Mouse (Mus musculus) cerebellum, adult 18-20 months (tissue): Measurements from ENCODE around the gene Snx22.

ENCODE experiments used
- DNase-seq, 2 experiments: peaks; one replicate each; pipeline ENCODE4 v3.0.0; 2021

Gene Snx22

GRCm38 (mm10) chr9:66068056-66068455, 1.5 kb downstream of the Snx22 start:
- no peak for DNase-seq

DNA sequence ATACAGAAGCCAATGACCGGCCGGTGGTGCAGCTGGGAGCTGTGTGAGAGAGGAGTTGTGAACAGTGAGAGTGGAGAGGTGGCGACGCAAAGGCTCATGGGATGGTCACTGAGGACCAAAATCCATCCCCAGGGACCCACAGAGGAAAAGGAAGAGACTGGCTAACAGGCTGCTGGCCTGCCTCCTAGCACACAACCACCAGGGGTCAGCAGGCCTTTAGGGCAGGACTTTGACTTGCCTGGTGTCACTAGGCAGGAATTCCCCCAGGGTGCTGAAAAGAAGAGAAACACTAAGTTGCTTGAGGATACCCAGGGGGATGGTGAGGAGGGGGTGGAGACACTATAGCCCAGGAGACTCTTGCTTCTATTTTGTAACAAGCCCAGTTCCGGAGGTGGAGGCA, 2.0 kb downstream of the Snx22 start:
- DNase-seq = no peak

DNA sequence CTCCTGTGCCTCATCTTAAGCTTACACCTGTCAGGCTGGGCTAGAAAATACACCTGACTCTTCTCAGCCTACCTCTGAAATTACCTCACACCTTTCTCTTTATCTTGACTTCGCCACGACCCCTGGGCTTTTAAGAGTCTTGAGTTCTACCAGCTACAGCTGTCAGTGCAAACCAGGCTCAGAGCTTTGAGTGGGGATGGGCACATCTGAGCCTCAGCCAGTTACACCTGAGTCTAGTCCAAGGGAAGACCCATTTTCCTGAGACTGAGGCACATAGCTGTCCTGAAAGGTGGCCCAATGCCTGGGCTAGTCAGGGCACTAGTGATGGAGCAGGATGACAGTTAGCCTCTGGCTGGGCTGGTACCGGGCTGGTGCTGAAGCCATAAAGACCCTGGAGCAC, 2.7 kb downstream of the Snx22 start:
- no peak for DNase-seq

DNA sequence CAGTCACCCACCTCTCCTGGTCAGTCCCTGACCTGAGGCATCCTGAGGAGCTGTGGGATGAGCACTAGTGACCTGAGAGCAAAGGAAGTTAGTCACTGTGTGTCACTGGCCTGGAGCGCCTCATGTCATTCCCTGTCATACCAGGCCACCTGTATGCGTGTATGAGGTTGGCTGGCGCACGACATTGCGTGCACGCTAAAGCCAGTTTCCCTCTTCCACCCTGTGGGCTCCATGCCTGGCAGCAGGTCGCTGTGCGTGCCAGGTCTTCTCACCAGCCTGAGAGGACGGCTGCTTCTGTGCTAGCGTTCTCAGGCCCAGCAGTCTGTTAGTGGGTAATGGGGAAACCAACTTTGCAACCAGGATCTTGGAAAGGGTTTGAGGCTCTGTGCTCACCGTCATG, 5.2 kb downstream of the Snx22 start:
- no peak for DNase-seq

GRCm38 (mm10) chr9:66063446-66063845, 6.1 kb downstream of the Snx22 start:
- DNase-seq = no peak

GRCm38 (mm10) chr9:66061656-66062055, 7.9 kb downstream of the Snx22 start:
- DNase-seq = no peak

DNA sequence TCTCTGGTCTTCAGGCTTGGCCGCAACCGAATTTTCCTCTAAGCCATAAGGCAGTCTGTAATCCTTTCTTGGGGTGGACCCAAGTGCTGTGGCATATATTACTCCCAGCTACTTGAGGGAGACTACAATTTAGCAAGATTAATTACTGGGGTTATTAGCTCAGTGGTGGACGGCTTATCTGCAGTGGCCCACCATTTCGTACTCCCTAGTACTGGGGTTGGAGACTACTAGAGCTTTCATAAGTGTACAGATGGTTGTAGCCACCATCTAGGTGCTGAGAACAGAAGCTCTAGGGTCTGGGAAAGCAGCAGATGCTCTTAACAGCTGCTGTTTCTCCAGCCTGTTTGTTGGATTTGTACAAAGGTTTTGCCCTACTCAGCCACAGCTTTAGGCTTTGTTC, 8.5 kb downstream of the Snx22 start:
- no peak for DNase-seq

DNA sequence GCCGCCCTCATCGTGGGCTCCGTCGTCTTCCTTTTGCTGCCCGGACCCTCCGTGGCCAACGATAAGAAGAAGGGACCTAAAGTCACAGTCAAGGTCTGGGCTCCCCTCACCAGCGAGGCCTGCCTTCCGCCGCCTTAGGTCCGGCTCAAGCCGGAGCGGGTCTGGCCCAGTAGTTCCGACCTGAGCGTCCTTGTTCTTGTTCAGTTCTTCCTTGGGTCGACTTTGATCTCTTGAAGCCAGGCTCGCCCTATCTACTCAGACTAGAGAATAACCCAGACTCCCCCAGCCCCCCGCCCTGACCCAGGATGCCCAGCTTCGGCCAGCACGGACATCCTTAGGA, 9.2 kb downstream of the Snx22 start:
- no peak for DNase-seq

DNA sequence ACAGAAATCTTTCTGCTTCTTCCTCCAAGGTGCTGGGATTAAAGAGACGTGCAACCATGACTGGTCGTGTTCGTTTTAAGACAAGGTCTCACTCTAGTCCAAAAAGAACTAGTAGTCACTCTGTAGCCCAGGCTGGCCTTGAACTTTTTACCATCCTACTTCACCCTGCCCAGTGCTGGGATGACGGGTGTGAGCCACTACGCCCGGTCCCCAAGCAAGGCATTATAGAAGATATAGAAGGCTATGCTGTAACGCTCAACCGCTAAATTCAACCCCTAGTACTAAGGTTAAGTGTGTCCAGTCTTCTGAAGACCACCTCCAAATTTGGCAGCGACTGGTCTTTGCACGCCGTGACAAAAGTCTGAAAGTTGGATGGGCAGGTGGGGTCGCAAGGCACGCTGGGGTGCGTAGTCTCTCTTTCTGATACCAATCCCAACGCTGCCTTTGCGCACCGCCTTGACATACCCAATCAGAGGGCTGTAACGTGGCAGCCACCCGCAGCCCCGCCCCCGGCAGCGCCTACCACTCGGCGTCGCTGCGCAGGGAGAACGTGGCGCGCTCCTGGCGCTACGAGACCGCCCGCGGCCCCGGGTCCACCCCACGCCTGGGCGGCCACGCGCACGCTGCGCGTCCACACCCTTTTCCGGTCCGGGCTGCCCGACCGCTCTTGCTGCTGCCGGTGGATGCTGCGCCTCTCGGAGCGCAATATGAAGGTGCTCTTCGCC, 9.8 kb downstream of the Snx22 start, which contains the start of gene Ppib:
Gene Ppib (plus strand): TSS at position 640 of the 725 bp plus-strand sequence.
- DNase-seq = peak; percentile 99

DNA sequence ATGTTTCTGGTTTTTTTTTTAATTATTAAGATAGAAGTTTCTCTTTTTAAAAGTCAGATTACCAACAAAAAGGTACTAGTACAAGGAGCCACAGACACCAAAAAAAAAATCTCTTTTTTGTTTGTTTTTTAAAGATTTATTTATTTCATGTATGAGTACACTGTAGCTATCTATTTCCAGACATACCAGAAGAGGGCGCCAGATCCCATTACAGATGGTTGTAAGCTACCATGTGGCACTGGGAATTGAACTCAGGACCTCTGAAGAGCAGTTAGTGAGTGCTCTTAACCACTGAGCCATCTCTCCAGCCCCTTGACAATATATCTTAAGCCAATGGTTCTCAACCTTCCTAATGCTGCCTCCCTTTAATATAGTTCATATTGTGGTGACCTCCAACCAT, 15.9 kb downstream of the Snx22 start:
- no peak for DNase-seq

DNA sequence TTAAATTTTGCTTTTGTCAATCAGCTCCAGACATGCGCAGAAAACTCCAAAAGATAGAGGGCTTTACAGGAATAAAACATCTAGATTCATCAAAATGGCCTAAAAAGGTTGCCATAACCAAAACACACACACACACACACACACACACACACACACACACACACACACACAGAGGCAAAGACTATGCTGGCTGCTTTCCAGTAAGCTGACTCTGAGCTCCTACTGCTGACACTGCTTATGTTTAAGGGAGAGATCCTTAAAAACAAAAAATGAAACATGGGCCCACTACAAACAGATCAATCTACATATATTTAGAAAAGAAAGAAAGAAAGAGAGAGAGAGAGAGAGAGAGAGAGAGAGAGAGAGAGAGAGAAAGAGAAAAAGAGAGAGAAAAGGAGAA, 16.8 kb downstream of the Snx22 start:
- no peak for DNase-seq

DNA sequence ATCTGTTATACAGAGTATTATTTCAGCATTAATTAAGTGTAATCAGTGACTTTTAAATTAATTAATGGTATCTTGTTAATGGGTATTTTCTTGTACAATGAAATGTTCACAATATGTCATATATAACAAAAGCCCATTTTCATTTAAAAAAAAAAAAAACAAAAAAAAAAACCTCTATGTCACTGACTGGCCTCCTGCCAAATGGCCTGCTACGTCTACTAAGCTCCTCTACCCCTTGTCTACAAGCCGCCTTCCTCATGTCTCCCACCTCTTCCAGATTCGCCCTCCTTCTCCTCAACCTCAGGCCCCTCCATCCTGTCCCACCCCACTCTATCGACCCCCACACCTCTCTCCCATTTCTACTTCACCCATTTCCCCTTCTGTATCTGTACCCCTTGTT, 18.0 kb downstream of the Snx22 start:
- DNase-seq = no peak

DNA sequence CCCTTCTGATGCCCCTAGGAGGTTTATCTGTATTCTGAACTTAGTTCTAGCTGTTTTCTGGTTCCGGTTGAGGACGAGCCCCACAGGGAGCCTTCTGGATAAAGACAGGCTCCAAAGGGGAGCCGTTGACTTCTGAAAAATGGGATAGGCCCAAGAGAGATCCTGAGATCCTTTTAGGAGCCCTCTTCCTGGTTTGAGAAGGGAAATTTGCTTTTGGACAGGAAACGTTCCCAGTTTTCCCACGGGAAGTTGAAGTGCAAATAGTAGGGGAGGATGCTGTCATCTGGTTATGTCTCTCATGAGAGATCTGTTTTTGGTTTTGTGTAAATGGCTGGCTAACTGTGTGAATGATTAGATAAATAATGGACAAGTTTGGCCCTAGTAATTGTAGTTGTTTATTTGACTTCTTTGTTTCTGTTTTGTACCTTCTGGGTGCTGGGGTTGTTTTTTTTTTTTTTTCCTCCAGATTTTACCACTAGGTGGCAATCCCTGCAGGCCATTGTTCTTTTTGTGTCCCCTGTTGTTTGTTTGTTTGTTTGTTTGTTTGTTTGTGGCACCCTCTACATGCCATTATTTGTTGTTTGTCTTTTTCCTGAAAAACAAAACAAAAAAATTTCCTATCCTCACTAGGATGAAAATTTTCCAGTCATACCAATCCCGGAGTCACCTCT, 19.5 kb downstream of the Snx22 start:
- no peak for DNase-seq

GRCm38 (mm10) chr9:66043241-66043640, 26.3 kb downstream of the Snx22 start:
- no peak for DNase-seq

- no peak for DNase-seq
These were observed 27.2 kb downstream of the Snx22 start for GRCm38 (mm10) chr9:66042331-66042730.

DNA sequence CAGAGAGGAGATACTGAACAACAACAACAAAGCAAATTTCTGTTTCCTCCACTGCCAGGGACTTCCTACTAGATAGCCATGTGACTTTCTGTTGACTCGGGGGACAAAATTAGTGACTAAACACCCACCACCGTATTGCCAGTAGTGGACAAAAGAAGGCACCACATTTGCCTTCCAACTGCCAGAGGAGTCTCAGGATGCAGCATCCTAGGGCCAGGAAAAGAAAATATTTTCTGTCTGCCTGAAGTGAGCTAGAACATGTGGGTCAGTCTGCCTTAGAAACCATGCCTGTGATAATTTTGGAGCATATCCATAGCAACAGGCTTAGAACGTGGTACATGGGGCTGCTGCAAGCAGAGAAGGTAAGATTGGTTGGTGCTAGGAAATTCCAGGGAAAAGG, 28.7 kb downstream of the Snx22 start:
- no peak for DNase-seq

DNA sequence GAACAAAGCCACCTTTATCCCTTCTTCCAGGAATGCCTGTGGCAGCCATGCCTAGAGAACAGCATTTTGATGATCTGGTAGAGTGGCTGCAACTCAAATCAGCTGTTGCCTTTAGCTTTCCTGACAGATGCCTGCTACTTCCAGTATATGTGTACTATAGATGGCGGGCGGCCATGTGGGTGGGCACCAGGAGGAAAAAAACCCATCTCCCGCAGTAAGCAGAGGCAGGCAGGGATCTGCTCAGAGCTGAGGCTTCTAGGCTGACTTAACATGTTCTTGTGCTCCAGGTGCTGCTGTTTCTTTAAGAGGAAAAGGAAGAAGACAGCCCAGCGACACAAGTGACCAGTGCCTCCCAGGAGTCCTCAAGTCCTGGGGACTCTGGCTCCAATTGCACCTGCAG, 30.2 kb downstream of the Snx22 start:
- DNase-seq = no peak

- DNase-seq = no peak
These were observed 30.9 kb downstream of the Snx22 start for GRCm38 (mm10) chr9:66038581-66038980.

GRCm38 (mm10) chr9:66038082-66038481, 31.4 kb downstream of the Snx22 start:
- DNase-seq = no peak

GRCm38 (mm10) chr9:66020601-66021000, 48.9 kb downstream of the Snx22 start:
- no peak for DNase-seq
